Mouse (Mus musculus): Measurements from ENCODE around the gene Farsa.
"Not testable (repeated sequence)": the region's sequence is repeated elsewhere in the genome, so short reads cannot be mapped to it uniquely, and the experiment has no call there.

Farsa gene

GRCm38 (mm10) chr8:84856864-84857441 is at the start of gene Farsa:
Farsa (plus strand) TSS chr8:84856989.
- DNase-seq = peak; percentile 95

GRCm38 (mm10) chr8:84809109-84809940 is 47.5 kb upstream of the Farsa start:
- no peak for DNase-seq

GRCm38 (mm10) chr8:84809941-84810280 is 46.9 kb upstream of the Farsa start:
- no peak for DNase-seq

GRCm38 (mm10) chr8:84810896-84811295 is 45.9 kb upstream of the Farsa start:
- DNase-seq = peak; percentile 96

- no peak for DNase-seq
Observed at GRCm38 (mm10) chr8:84811303-84811702, 45.5 kb upstream of the Farsa start.

GRCm38 (mm10) chr8:84813059-84813458 is 43.7 kb upstream of the Farsa start:
- peak; percentile 90 for DNase-seq

- DNase-seq = no peak
Observed at GRCm38 (mm10) chr8:84813830-84814229, 43.0 kb upstream of the Farsa start.

GRCm38 (mm10) chr8:84814240-84814554 is 42.6 kb upstream of the Farsa start:
- no peak for DNase-seq

- no peak for DNase-seq
Observed at GRCm38 (mm10) chr8:84814555-84815441, 42.0 kb upstream of the Farsa start.

- peak; percentile 97 for DNase-seq
Observed at GRCm38 (mm10) chr8:84815547-84815946, 41.2 kb upstream of the Farsa start.

GRCm38 (mm10) chr8:84816117-84816516 is 40.7 kb upstream of the Farsa start:
- DNase-seq = no peak

- no peak for DNase-seq
Observed at GRCm38 (mm10) chr8:84822723-84823122, 34.1 kb upstream of the Farsa start, which contains the start of gene Dand5. Dand5 (minus strand) TSS chr8:84822823.

- DNase-seq = peak; percentile 67
Observed at GRCm38 (mm10) chr8:84823653-84824052, 33.1 kb upstream of the Farsa start.

- DNase-seq = peak; percentile 40
Observed at GRCm38 (mm10) chr8:84825636-84826035, 31.2 kb upstream of the Farsa start.

GRCm38 (mm10) chr8:84826518-84826917 is 30.3 kb upstream of the Farsa start:
- not testable (repeated sequence) for DNase-seq

GRCm38 (mm10) chr8:84831490-84831889 is 25.3 kb upstream of the Farsa start, which contains the start of gene Gadd45gip1:
Gadd45gip1 (plus strand) TSS chr8:84831522.
- DNase-seq = peak; percentile 74

GRCm38 (mm10) chr8:84832034-84832717 is 24.6 kb upstream of the Farsa start:
- DNase-seq = peak; percentile 81

- DNase-seq = no peak
Observed at GRCm38 (mm10) chr8:84832759-84833742, 23.7 kb upstream of the Farsa start.

GRCm38 (mm10) chr8:84834002-84834865 is 22.6 kb upstream of the Farsa start:
- DNase-seq = no peak

Measured in lung, postnatal 36 days (tissue).